Mouse (Mus musculus): Measurements from ENCODE around the gene Pde6c. TPM values are rescaled to one million over a fixed set of nuclear protein-coding genes. Genes with fewer than 3 reads are reported as not detected.
A peak's percentile ranks its signal among the peaks of the same experiment; 100 is the strongest.

Pde6c gene
- polyA plus RNA-seq, 1 experiment from 2014 or later = not detected

DNA sequence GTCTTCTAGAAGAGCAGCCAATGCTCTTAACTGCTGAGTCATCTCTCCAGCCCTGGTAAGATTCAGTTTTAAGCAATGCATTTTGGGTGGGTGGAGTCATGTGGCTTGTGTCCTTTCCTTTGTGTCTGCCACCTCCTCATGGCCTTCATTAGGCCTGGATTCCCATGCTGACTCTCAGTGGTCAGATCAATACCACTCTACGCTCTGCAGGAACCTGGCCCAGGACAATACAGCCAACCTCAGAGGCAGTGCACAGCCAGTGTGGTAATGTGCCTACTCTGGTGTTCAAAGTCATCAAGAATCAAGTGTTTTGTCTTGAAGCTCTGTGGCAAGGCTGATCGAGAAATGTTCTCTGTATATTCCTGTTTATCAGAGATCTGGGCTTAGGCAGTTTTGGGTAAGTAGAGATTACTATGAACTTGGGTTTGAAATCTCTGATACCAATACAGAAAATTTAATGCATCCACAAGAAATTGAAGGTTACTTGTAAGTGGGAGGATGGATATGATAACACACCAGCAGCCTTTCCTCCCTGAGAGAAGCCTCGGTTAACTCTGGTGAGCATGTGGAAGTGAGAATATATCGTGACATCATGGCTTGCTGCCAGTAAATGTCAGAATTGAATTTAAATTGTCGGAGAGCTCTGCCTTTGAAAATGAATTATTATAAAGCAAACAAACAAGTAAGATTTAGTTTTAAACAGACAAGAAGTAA is 54.2 kb downstream of the Pde6c start:
- ATAC-seq (ENCODE audit: low FRiP score) = no peak
- H3K9ac ChIP-seq (ENCODE audit: low read depth, low read length) = no peak overlapping the region
- 95% methylated on average over 5 of the region's 5 CpGs for WGBS

DNA sequence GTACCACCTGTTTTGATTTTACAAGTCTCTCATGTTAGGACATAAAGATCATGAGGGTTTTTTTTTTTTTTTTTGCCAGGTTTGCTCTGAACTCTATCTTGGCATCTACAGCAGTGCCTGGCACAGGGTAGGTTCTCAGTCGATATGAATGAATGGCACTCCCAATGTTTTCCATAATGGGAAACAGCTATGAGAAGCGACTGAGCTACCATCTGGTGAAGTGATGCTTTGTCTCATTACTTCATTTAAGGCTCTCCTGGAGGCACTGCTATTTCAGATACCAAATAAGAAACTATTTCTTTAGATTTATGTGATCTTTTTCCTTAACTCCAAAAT is 54.7 kb downstream of the Pde6c start:
- H3K27me3 ChIP-seq (ENCODE audit: control insufficient read depth, insufficient read depth, low read length) = no peaks in the 10 kb centered on the region
- H3K4me1 ChIP-seq (replicated peaks; ENCODE audit: control insufficient read depth, insufficient read depth, low read length) = no peaks in the 10 kb centered on the region
- ATAC-seq (ENCODE audit: low FRiP score) = no peak
- no peak overlapping the region for H3K9ac ChIP-seq (ENCODE audit: low read depth, low read length)
- no peak overlapping the region for H3K27ac ChIP-seq (ENCODE audit: low read depth, low read length)
- H3K36me3 ChIP-seq (ENCODE audit: control insufficient read depth, insufficient read depth, low read length) = no peaks in the 10 kb centered on the region
- H3K9me3 ChIP-seq (ENCODE audit: control insufficient read depth, low read length) = no peaks in the 10 kb centered on the region
- no peak overlapping the region for H3K4me2 ChIP-seq (replicated peaks; ENCODE audit: low read depth, low read length)
- H3K4me3 ChIP-seq (ENCODE audit: low read depth, low read length) = no peak overlapping the region
- 88% methylated on average over 2 of the region's 2 CpGs for WGBS
- DNase-seq (ENCODE audit: low spot score) = no peak

More for the DNA sequence above, 54.2 kb downstream of the Pde6c start:
- Histone ChIP-seq H3K4me2 (replicated peaks; ENCODE audit: low read depth, low read length) (no peak overlapping the region), H3K36me3 (ENCODE audit: control insufficient read depth, insufficient read depth, low read length) (no peaks in the 10 kb centered on the region), H3K4me1 (replicated peaks; ENCODE audit: control insufficient read depth, insufficient read depth, low read length) (no peaks in the 10 kb centered on the region), H3K9me3 (ENCODE audit: control insufficient read depth, low read length) (no peaks in the 10 kb centered on the region), H3K27me3 (ENCODE audit: control insufficient read depth, insufficient read depth, low read length) (no peaks in the 10 kb centered on the region), H3K4me3 (ENCODE audit: low read depth, low read length) (no peak overlapping the region), H3K27ac (ENCODE audit: low read depth, low read length) (no peak overlapping the region)
- no peak for DNase-seq (ENCODE audit: low spot score)

DNA sequence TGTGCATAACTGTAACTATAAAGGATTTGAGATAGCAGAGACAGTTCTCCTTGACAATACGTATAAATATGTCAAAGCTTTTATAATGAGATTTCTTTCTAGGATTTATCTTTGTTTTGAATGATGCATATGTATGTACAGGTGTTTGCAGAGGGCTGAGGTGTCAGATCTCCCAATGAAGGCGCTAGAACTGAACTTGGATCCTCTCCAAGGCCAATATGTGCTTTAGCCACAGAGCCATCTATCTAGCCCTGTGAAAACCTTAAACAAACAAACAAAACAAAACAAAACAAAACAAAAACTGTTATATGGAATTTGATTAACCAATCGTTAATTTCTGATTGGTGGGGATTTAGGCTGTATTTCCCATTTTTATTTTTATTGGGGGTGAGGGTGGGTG is 58.0 kb downstream of the Pde6c start:
- no peak for ATAC-seq (ENCODE audit: low FRiP score)
- H3K36me3 ChIP-seq (ENCODE audit: control insufficient read depth, insufficient read depth, low read length) = no peaks in the 10 kb centered on the region
- H3K4me1 ChIP-seq (replicated peaks; ENCODE audit: control insufficient read depth, insufficient read depth, low read length) = no peaks in the 10 kb centered on the region
- no peaks in the 10 kb centered on the region for H3K9me3 ChIP-seq (ENCODE audit: control insufficient read depth, low read length)
- H3K9ac ChIP-seq (ENCODE audit: low read depth, low read length) = no peak overlapping the region
- no peak overlapping the region for H3K27ac ChIP-seq (ENCODE audit: low read depth, low read length)
- DNase-seq (ENCODE audit: low spot score) = no peak
- no peak overlapping the region for H3K4me2 ChIP-seq (replicated peaks; ENCODE audit: low read depth, low read length)
- H3K27me3 ChIP-seq (ENCODE audit: control insufficient read depth, insufficient read depth, low read length) = no peaks in the 10 kb centered on the region
- H3K4me3 ChIP-seq (ENCODE audit: low read depth, low read length) = no peak overlapping the region
- 90% methylated on average over 3 of the region's 3 CpGs for WGBS

DNA sequence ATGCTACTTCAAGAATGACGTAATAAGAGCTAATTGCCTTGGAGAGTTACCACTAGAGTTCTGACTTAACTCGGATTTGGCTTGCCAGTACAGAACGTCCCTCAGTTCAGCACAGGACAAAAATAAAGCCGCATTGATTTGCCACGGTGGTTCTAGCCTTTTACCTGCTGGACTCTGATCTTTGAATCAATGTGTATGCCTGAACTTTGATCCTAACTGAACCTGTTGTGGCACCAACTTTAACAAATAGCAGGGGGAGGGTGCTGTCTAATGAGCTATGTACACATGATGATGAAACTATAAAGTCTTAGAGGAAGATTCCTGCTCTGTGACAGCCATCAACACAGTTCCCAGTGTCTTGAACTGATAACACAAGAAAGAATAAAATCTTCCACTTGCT is 58.9 kb downstream of the Pde6c start:
- no peak overlapping the region for H3K27ac ChIP-seq (ENCODE audit: low read depth, low read length)
- 93% methylated on average over 5 of the region's 5 CpGs for WGBS

DNA sequence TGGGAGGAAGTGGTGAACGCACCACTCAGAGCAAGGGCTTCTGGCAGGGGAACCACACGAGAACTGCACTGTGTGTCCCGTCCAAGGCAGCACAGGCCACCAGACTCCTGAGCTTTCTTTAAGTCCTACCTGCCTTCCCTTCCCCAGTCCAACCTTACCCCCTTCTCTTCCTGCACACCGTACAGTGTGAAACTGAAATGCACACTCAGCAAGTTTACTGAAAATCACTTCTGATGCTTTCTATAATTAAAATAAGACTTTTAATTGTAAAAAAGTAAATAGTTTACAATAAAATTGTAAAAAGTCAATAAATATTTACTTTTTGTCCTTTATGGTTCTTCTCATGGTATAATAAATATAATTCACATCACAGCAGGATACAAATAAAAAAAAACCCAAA is 62.7 kb downstream of the Pde6c start:
- DNase-seq (ENCODE audit: low spot score) = no peak
- H3K4me3 ChIP-seq (ENCODE audit: low read depth, low read length) = no peak overlapping the region
- H3K9ac ChIP-seq (ENCODE audit: low read depth, low read length) = no peak overlapping the region
- no peak for ATAC-seq (ENCODE audit: low FRiP score)
- no peaks in the 10 kb centered on the region for H3K27me3 ChIP-seq (ENCODE audit: control insufficient read depth, insufficient read depth, low read length)
- no peak overlapping the region for H3K4me2 ChIP-seq (replicated peaks; ENCODE audit: low read depth, low read length)
- no peaks in the 10 kb centered on the region for H3K4me1 ChIP-seq (replicated peaks; ENCODE audit: control insufficient read depth, insufficient read depth, low read length)
- no peak overlapping the region for H3K27ac ChIP-seq (ENCODE audit: low read depth, low read length)
- no peaks in the 10 kb centered on the region for H3K36me3 ChIP-seq (ENCODE audit: control insufficient read depth, insufficient read depth, low read length)
- 96% methylated on average over 4 of the region's 4 CpGs for WGBS
- no peaks in the 10 kb centered on the region for H3K9me3 ChIP-seq (ENCODE audit: control insufficient read depth, low read length)

More for the DNA sequence above, 58.9 kb downstream of the Pde6c start:
- Histone ChIP-seq H3K27me3 (ENCODE audit: control insufficient read depth, insufficient read depth, low read length) (no peaks in the 10 kb centered on the region), H3K4me2 (replicated peaks; ENCODE audit: low read depth, low read length) (no peak overlapping the region), H3K4me3 (ENCODE audit: low read depth, low read length) (no peak overlapping the region), H3K9me3 (ENCODE audit: control insufficient read depth, low read length) (no peaks in the 10 kb centered on the region), H3K4me1 (replicated peaks; ENCODE audit: control insufficient read depth, insufficient read depth, low read length) (no peaks in the 10 kb centered on the region), H3K9ac (ENCODE audit: low read depth, low read length) (no peak overlapping the region), H3K36me3 (ENCODE audit: control insufficient read depth, insufficient read depth, low read length) (no peaks in the 10 kb centered on the region)
- DNase-seq (ENCODE audit: low spot score) (no peak), ATAC-seq (ENCODE audit: low FRiP score) (no peak)

DNA sequence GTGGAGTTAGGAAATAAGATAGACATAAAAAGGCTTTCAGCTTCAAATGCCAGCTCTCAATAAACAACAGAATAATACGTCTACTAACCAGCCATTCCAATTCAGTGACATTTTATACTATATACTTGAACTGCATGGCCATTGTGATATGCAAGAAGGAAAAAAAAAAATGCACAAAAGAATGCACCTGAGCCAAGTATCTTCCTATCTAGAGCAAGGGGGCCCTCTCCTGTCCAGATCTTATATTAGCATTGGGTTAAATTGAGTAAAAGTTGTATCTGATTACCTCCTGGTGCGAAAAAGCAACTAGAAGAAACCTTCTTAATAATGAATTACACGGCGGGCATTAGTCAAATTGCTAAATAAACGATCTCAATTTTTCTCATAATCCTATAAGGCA is 66.2 kb downstream of the Pde6c start:
- no peak overlapping the region for H3K27ac ChIP-seq (ENCODE audit: low read depth, low read length)
- no peak overlapping the region for H3K4me2 ChIP-seq (replicated peaks; ENCODE audit: low read depth, low read length)
- no peak for ATAC-seq (ENCODE audit: low FRiP score)
- 0 out of 2 replicates have a peak, but pooled peaks cover 3% of the 10 kb centered on the region for H3K36me3 ChIP-seq (ENCODE audit: control insufficient read depth, insufficient read depth, low read length)
- H3K4me1 ChIP-seq (replicated peaks; ENCODE audit: control insufficient read depth, insufficient read depth, low read length) = no peaks in the 10 kb centered on the region
- no peaks in the 10 kb centered on the region for H3K9me3 ChIP-seq (ENCODE audit: control insufficient read depth, low read length)
- peak; percentile 19 for DNase-seq (ENCODE audit: low spot score)
- no peak overlapping the region for H3K9ac ChIP-seq (ENCODE audit: low read depth, low read length)
- 91% methylated on average over 5 of the region's 5 CpGs for WGBS
- no peaks in the 10 kb centered on the region for H3K27me3 ChIP-seq (ENCODE audit: control insufficient read depth, insufficient read depth, low read length)
- no peak overlapping the region for H3K4me3 ChIP-seq (ENCODE audit: low read depth, low read length)

DNA sequence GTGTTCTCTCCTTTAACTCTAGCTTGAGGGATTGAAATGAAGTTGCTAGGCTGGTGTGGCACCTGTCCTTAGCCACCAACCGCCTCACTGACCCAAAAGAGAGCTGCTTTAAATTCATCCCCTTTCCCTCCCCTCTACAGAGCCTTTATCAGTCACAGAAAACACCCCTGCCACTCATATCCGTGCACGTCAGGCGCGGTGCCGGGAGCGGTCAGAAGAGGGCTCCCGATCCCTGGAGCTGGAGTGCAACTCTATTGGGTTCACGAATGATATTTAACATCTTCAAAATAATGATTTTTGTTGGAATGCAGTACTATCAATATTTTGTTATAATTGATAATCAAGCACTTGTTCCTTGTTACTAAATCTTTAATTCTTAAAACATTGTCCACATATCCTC is 74.1 kb downstream of the Pde6c start:
- H3K4me3 ChIP-seq (ENCODE audit: low read depth, low read length) = no peak overlapping the region
- ATAC-seq (ENCODE audit: low FRiP score) (no peak), DNase-seq (ENCODE audit: low spot score) (peak; percentile 44)
- H3K4me2 ChIP-seq (replicated peaks; ENCODE audit: low read depth, low read length) = no peak overlapping the region
- no peak overlapping the region for H3K27ac ChIP-seq (ENCODE audit: low read depth, low read length)
- H3K36me3 ChIP-seq (ENCODE audit: control insufficient read depth, insufficient read depth, low read length) = 0 out of 2 replicates have a peak, but pooled peaks cover 3% of the 10 kb centered on the region
- WGBS = 65% methylated on average over 9 of the region's 9 CpGs
- H3K9me3 ChIP-seq (ENCODE audit: control insufficient read depth, low read length) = no peaks in the 10 kb centered on the region
- H3K9ac ChIP-seq (ENCODE audit: low read depth, low read length) = no peak overlapping the region
- H3K27me3 ChIP-seq (ENCODE audit: control insufficient read depth, insufficient read depth, low read length) = no peaks in the 10 kb centered on the region
- H3K4me1 ChIP-seq (replicated peaks; ENCODE audit: control insufficient read depth, insufficient read depth, low read length) = no peaks in the 10 kb centered on the region

DNA sequence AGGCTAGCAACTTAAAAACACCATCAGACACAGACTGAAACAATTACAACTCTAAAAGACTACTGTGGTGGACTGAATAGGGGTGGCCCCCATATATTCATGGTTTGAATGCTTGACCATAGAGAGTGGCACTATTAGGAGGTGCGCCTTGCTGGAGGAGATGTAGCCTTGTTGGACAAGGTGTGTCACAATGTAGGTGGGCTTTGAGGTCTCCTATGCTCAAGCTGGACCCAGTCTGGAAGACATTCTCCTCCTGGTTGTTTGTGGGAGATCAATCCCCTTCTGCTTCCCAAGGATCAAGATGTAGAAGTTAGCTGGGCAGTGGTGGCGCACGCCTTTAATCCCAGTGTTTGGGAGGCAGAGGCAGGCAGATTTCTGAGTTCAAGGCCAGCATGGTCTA is 85.1 kb downstream of the Pde6c start:
- Histone ChIP-seq H3K9me3 (ENCODE audit: control insufficient read depth, low read length) (no peaks in the 10 kb centered on the region), H3K4me3 (ENCODE audit: low read depth, low read length) (no peak overlapping the region), H3K4me2 (replicated peaks; ENCODE audit: low read depth, low read length) (no peak overlapping the region), H3K4me1 (replicated peaks; ENCODE audit: control insufficient read depth, insufficient read depth, low read length) (no peaks in the 10 kb centered on the region), H3K36me3 (ENCODE audit: control insufficient read depth, insufficient read depth, low read length) (no peaks in the 10 kb centered on the region), H3K9ac (ENCODE audit: low read depth, low read length) (no peak overlapping the region), H3K27me3 (ENCODE audit: control insufficient read depth, insufficient read depth, low read length) (no peaks in the 10 kb centered on the region), H3K27ac (ENCODE audit: low read depth, low read length) (no peak overlapping the region)
- 97% methylated on average over 3 of the region's 3 CpGs for WGBS
- ATAC-seq (ENCODE audit: low FRiP score) (no peak), DNase-seq (ENCODE audit: low spot score) (no peak)

DNA sequence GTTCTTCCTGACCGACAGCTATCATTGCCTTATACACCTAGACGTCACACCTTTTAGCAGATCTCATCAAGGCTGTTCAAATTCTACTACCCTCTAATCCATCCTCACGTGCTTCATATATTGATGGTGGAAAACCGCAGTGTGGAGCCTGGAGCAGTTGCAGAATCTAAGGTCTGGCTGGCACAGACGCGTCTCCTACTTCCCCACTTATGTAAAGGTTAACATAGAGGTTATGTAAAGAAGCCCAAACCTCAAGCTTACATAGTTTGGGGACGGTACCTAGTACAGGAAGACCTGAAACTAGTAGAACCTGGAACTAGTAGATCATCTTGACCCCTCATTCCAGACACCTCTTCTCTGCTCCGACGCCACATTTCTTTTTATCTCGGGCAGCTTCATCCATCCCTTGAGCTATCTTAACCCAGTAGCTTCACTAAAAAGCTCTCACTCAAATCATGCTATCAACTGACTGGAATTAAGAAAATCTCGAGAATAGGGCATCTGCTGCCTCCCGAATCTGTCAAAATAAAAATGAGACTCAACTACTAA is 90.8 kb downstream of the Pde6c start:
- Histone ChIP-seq H3K4me1 (replicated peaks; ENCODE audit: control insufficient read depth, insufficient read depth, low read length) (no peaks in the 10 kb centered on the region), H3K4me2 (replicated peaks; ENCODE audit: low read depth, low read length) (peak overlapping the region; percentile 48), H3K36me3 (ENCODE audit: control insufficient read depth, insufficient read depth, low read length) (no peaks in the 10 kb centered on the region), H3K27ac (ENCODE audit: low read depth, low read length) (peak overlapping the region; percentile 93; the same call in 1 of the 2 replicates), H3K9ac (ENCODE audit: low read depth, low read length) (peak overlapping the region; percentile 62), H3K9me3 (ENCODE audit: control insufficient read depth, low read length) (no peaks in the 10 kb centered on the region), H3K4me3 (ENCODE audit: low read depth, low read length) (peak overlapping the region; percentile 50), H3K27me3 (ENCODE audit: control insufficient read depth, insufficient read depth, low read length) (no peaks in the 10 kb centered on the region)
- WGBS = 17% methylated on average over 12 of the region's 12 CpGs
- ATAC-seq (ENCODE audit: low FRiP score) (peak; percentile 19; the same call in 1 of the 2 replicates), DNase-seq (ENCODE audit: low spot score) (no peak)

All from hindbrain, embryonic 11.5 days (tissue).